Mouse (Mus musculus) neural tube, embryonic 15.5 days (tissue): ENCODE results near the gene A630001G21Rik. TPM values are rescaled to one million over a fixed set of nuclear protein-coding genes. Genes with fewer than 3 reads are reported as not detected.
A peak's percentile ranks its signal among the peaks of the same experiment; 100 is the strongest.
"Not testable (repeated sequence)": the region's sequence is repeated elsewhere in the genome, so short reads cannot be mapped to it uniquely, and the experiment has no call there.

Experiments
- ATAC-seq: fragments of 200-750 bp; cut with Nextera tagmentation; 2 replicates; pipeline ENCODE4 v1.8.0; 2017; ENCODE audit warnings: mild to moderate bottlenecking, moderate TSS enrichment, moderate library complexity; ENCODE audit not compliant: low FRiP score
- H3K27ac ChIP-seq: fragments of 300-500 bp; sonication (generic); replicated peaks from 2 replicates; pipeline ENCODE4 v1.5.1; 2015; ENCODE audit warnings: mild to moderate bottlenecking, inconsistent platforms
- H3K27me3 ChIP-seq: fragments of 300-500 bp; sonication (generic); replicated peaks from 2 replicates; pipeline ENCODE4 v1.6.1; 2015; ENCODE audit warnings: inconsistent platforms
- H3K36me3 ChIP-seq: fragments of 300-500 bp; sonication (generic); 2 replicates; pipeline ENCODE4 v1.6.1; 2015; ENCODE audit warnings: inconsistent platforms
- H3K4me1 ChIP-seq: fragments of 300-500 bp; sonication (generic); 2 replicates; pipeline ENCODE4 v1.6.1; 2015; ENCODE audit warnings: inconsistent platforms
- H3K4me2 ChIP-seq: fragments of 300-500 bp; sonication (generic); 2 replicates; pipeline ENCODE4 v1.6.1; 2015; ENCODE audit warnings: inconsistent platforms, mild to moderate bottlenecking, moderate library complexity
- H3K4me3 ChIP-seq: fragments of 300-500 bp; sonication (generic); replicated peaks from 2 replicates; pipeline ENCODE4 v1.5.1; 2015; ENCODE audit warnings: mild to moderate bottlenecking, inconsistent platforms
- H3K9ac ChIP-seq: fragments of 300-500 bp; sonication (generic); replicated peaks from 2 replicates; pipeline ENCODE4 v1.6.1; 2015; ENCODE audit warnings: mild to moderate bottlenecking, inconsistent platforms
- H3K9me3 ChIP-seq: fragments of 300-500 bp; sonication (generic); replicated peaks from 2 replicates; pipeline ENCODE4 v1.6.1; 2016; ENCODE audit warnings: inconsistent platforms
- WGBS: fragments of 180-500 bp; shearing (Covaris S2); methylation state at CpG from one replicate; pipeline ENCODE4 v1.1.7; 2015; ENCODE audit warnings: mixed read lengths; 5-methylcytosine and 5-hydroxymethylcytosine counted together
- polyA plus RNA-seq: library from polyadenylated mRNA; unstranded; fragments of >200 nt; fragmentation: Nextera tagmentation; extraction: Ambion mirVana; gene quantifications from 2 replicates; pipeline ENCODE4 v1.2.1, GENCODE M21; 2015

The A630001G21Rik gene
- 0.45 and 2.0 TPM in 2 replicates for polyA plus RNA-seq

- Histone ChIP-seq H3K9ac (no peak within 1 kb of the TSS), H3K4me3 (no peak within 1 kb of the TSS), H3K36me3 (no peaks in the 10 kb centered on the region), H3K27me3 (no peaks in the 10 kb centered on the region), H3K4me2 (no peak within 1 kb of the TSS), H3K4me1 (peaks cover 14% of the 10 kb centered on the region), H3K27ac (no peak within 1 kb of the TSS), H3K9me3 (no peaks in the 10 kb centered on the region)
- ATAC-seq = no peak
- WGBS = 97% methylated on average over 4 of the region's 4 CpGs
Measured at GRCm38 (mm10) chr1:85778436-85778835, at the start of gene A630001G21Rik. Gene A630001G21Rik, minus strand, starts transcription at chr1:85778643.

- Histone ChIP-seq H3K27me3 (no peaks in the 10 kb centered on the region), H3K9me3 (no peaks in the 10 kb centered on the region), H3K4me3 (no peak overlapping the region), H3K9ac (no peak overlapping the region), H3K27ac (no peak overlapping the region), H3K4me2 (no peak overlapping the region), H3K36me3 (peaks cover 22% of the 10 kb centered on the region), H3K4me1 (no peaks in the 10 kb centered on the region)
- no peak for ATAC-seq
- WGBS = 87% methylated on average over 5 of the region's 5 CpGs
Measured at GRCm38 (mm10) chr1:85827166-85827565, 48.7 kb upstream of the A630001G21Rik start.

GRCm38 (mm10) chr1:85824905-85825304, 46.5 kb upstream of the A630001G21Rik start:
- no peak overlapping the region for H3K4me3 ChIP-seq
- no peaks in the 10 kb centered on the region for H3K4me1 ChIP-seq
- H3K27ac ChIP-seq = no peak overlapping the region
- no peak overlapping the region for H3K4me2 ChIP-seq
- H3K27me3 ChIP-seq = no peaks in the 10 kb centered on the region
- ATAC-seq = no peak
- 75% methylated on average over 3 of the region's 3 CpGs for WGBS
- H3K36me3 ChIP-seq = peaks cover 29% of the 10 kb centered on the region
- no peak overlapping the region for H3K9ac ChIP-seq
- H3K9me3 ChIP-seq = no peaks in the 10 kb centered on the region

- no peak for ATAC-seq
- Histone ChIP-seq H3K4me1 (no peaks in the 10 kb centered on the region), H3K4me2 (no peak overlapping the region), H3K9me3 (no peaks in the 10 kb centered on the region), H3K27ac (no peak overlapping the region), H3K36me3 (peaks cover 34% of the 10 kb centered on the region), H3K4me3 (no peak overlapping the region), H3K9ac (no peak overlapping the region), H3K27me3 (no peaks in the 10 kb centered on the region)
- 84% methylated on average over 8 of the region's 8 CpGs for WGBS
Measured at GRCm38 (mm10) chr1:85822239-85822638, 43.8 kb upstream of the A630001G21Rik start.

DNA sequence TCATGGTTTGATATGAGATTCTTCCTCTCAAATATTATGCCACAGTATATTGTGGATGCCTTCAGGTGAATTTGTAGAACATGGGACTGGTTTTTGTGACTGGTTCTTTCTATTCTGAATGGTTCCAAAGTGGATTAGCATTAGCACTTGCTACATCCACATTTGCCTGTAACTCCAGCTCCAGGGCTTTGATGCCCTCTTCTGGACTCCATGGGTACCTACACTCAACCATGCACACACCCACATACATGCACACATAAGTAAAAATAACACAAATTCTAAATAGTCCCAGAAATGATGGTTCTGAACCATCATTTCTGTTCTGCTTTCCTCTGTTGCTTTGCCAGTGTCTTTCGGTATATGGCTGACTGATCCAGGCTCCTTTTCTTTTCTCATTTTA, 41.3 kb upstream of the A630001G21Rik start:
- ATAC-seq = no peak
- Histone ChIP-seq H3K4me2 (no peak overlapping the region), H3K9ac (no peak overlapping the region), H3K9me3 (no peaks in the 10 kb centered on the region), H3K4me1 (no peaks in the 10 kb centered on the region), H3K36me3 (peaks cover 29% of the 10 kb centered on the region), H3K4me3 (no peak overlapping the region), H3K27ac (no peak overlapping the region), H3K27me3 (no peaks in the 10 kb centered on the region)
- 98% methylated on average over 1 of the region's 1 CpGs for WGBS

- Histone ChIP-seq H3K36me3 (peaks cover 26% of the 10 kb centered on the region), H3K9ac (no peak overlapping the region), H3K27me3 (no peaks in the 10 kb centered on the region), H3K9me3 (no peaks in the 10 kb centered on the region), H3K4me1 (peaks cover 10% of the 10 kb centered on the region), H3K27ac (no peak overlapping the region), H3K4me3 (no peak overlapping the region), H3K4me2 (no peak overlapping the region)
- 95% methylated on average over 6 of the region's 6 CpGs for WGBS
- ATAC-seq = no peak
Measured at GRCm38 (mm10) chr1:85818121-85818520, 39.7 kb upstream of the A630001G21Rik start.

DNA sequence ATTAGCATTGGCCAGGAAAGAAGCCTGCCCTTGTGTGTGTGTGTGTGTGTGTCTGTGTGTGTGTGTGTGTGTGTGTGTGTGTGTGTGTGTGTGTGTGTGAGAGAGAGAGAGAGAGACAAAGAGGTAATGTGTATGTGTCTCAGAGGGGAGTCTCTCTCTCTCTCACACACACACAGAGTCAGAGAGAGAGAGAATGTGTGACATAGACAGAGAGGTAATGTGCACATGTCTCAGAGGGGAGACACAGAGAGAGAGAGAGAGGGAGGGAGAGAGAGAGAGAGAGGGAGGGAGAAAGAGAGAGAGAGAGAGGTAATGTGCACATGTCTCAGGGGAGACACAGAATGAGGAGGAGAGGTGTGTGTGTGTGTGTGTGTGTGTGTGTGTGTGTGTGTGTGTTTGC, 35.8 kb upstream of the A630001G21Rik start:
- ATAC-seq = 0 out of 2 replicates have a peak, but pooled peaks have one; percentile 13
- not testable (repeated sequence) for H3K4me3 ChIP-seq, H3K9ac ChIP-seq, H3K27me3 ChIP-seq, H3K27ac ChIP-seq, H3K4me2 ChIP-seq, H3K9me3 ChIP-seq, H3K36me3 ChIP-seq
- H3K4me1 ChIP-seq = peaks cover 14% of the 10 kb centered on the region

DNA sequence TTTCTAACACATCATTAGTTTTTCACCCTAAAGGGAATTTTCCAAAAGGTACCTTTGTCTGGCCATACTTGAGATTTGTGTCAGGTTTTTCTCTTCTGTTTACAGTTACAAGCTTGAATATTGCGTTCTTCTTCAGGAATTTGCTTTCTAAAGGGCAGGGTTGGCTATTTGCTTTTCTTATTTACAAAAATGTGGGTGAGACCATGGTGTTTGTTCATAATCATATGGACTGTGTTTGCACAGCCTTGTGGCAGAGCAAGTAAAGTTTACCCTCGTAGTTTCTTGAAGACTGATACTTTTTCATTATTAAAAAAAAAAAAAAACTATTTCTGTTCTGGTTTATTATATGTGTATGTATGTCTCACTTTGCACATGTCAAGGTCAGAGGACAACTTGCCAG, 32.3 kb upstream of the A630001G21Rik start:
- Histone ChIP-seq H3K36me3 (no peaks in the 10 kb centered on the region), H3K27me3 (no peaks in the 10 kb centered on the region), H3K27ac (no peak overlapping the region), H3K4me1 (peaks cover 22% of the 10 kb centered on the region), H3K4me3 (no peak overlapping the region), H3K9me3 (no peaks in the 10 kb centered on the region), H3K4me2 (no peak overlapping the region), H3K9ac (no peak overlapping the region)
- ATAC-seq = no peak
- WGBS = 93% methylated on average over 2 of the region's 2 CpGs

GRCm38 (mm10) chr1:85810343-85810742, 31.9 kb upstream of the A630001G21Rik start:
- Histone ChIP-seq H3K4me3 (no peak overlapping the region), H3K36me3 (no peaks in the 10 kb centered on the region), H3K4me2 (no peak overlapping the region), H3K27ac (no peak overlapping the region), H3K9me3 (no peaks in the 10 kb centered on the region), H3K4me1 (peaks cover 22% of the 10 kb centered on the region), H3K9ac (no peak overlapping the region), H3K27me3 (no peaks in the 10 kb centered on the region)
- WGBS = 86% methylated on average over 2 of the region's 2 CpGs
- no peak for ATAC-seq

DNA sequence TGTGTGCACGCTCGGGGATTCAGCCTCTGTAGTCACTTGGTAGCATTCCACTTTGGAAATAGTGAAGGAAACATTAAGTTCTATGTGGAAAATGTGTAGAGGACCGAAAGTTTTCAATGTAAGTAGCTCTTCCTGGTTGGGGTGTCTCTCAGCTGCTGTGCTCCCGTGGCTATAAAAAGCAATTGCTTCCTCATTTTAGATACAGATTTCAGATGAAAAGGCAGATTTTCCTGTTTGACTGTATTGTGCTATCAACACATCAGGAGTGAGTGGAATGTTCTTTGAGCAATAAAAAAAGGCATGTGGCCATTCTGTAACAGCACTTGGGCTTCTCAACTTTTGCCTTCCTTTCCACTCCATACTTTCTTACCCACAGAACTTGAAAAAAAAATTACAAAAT, 30.8 kb upstream of the A630001G21Rik start:
- WGBS = 73% methylated on average over 4 of the region's 4 CpGs
- Histone ChIP-seq H3K4me1 (peaks cover 22% of the 10 kb centered on the region), H3K9me3 (no peaks in the 10 kb centered on the region), H3K27ac (no peak overlapping the region), H3K9ac (no peak overlapping the region), H3K4me2 (no peak overlapping the region), H3K4me3 (no peak overlapping the region), H3K36me3 (no peaks in the 10 kb centered on the region), H3K27me3 (no peaks in the 10 kb centered on the region)
- no peak for ATAC-seq

GRCm38 (mm10) chr1:85804551-85804950, 26.1 kb upstream of the A630001G21Rik start:
- H3K4me3 ChIP-seq = no peak overlapping the region
- H3K4me1 ChIP-seq = peaks cover 14% of the 10 kb centered on the region
- no peaks in the 10 kb centered on the region for H3K9me3 ChIP-seq
- ATAC-seq = no peak
- no peak overlapping the region for H3K9ac ChIP-seq
- H3K4me2 ChIP-seq = no peak overlapping the region
- no peak overlapping the region for H3K27ac ChIP-seq
- H3K36me3 ChIP-seq = no peaks in the 10 kb centered on the region
- no peaks in the 10 kb centered on the region for H3K27me3 ChIP-seq
- 95% methylated on average over 8 of the region's 8 CpGs for WGBS

DNA sequence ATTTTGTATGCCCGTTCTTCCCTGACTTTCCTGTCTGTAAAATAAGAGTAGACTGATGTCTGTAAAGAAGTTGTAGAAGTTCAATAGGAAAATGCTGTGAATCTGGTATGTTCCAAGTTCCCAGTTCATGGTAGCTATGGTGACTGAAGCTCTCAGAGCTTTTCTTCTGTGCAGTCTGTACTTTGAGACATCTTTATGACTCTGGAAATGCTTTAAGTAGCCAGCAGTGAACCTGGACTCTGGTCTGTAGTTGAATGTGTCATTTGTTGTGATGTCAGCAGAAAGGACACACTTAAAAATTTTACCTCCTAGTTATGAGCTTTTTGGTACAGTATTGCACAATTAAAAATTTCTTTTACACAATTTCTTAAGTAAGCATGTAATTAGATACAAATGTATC, 24.1 kb upstream of the A630001G21Rik start:
- Histone ChIP-seq H3K4me3 (no peak overlapping the region), H3K27ac (no peak overlapping the region), H3K9ac (no peak overlapping the region), H3K36me3 (no peaks in the 10 kb centered on the region), H3K27me3 (no peaks in the 10 kb centered on the region), H3K9me3 (no peaks in the 10 kb centered on the region), H3K4me2 (no peak overlapping the region), H3K4me1 (peaks cover 7% of the 10 kb centered on the region)
- 70% methylated on average over 1 of the region's 1 CpGs for WGBS
- no peak for ATAC-seq

GRCm38 (mm10) chr1:85799776-85800175, 21.3 kb upstream of the A630001G21Rik start:
- H3K9me3 ChIP-seq = no peaks in the 10 kb centered on the region
- no peak overlapping the region for H3K9ac ChIP-seq
- no peak overlapping the region for H3K4me3 ChIP-seq
- 73% methylated on average over 1 of the region's 1 CpGs for WGBS
- H3K27ac ChIP-seq = no peak overlapping the region
- H3K27me3 ChIP-seq = no peaks in the 10 kb centered on the region
- H3K4me1 ChIP-seq = peaks cover 20% of the 10 kb centered on the region
- H3K36me3 ChIP-seq = no peaks in the 10 kb centered on the region
- H3K4me2 ChIP-seq = no peak overlapping the region
- no peak for ATAC-seq
